In the genomic region with DNA sequence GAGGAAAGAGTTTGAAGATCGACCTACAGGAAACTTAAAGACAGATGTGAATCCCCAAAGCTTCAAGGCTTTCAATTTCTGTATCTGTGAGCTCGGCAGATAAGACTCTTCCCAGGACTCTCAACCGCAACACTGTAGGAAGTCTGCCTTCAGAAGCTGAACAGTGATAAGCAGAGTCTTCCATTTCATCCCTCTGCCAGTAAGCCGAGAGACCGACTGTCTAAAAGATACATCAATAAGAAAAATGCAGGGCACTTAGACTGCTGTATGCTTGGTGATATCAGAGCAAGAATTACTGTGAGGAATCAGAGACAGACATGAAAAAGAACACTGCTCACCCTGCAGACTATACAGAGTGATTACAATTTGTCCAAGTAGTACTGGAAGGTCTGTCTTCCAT, we compare ENCODE assay signal across 26 mouse cellular contexts.
A peak's percentile ranks its signal among the peaks of the same experiment; 100 is the strongest.
DNase-seq lines count a peak whose midpoint lies in the region; ATAC-seq and TF ChIP-seq lines count a peak whose summit lies in the region.
"Had no signal": no experiment of that assay in that cellular context is flagged by ENCODE, and none has a peak within 500 bp of the region (broad histone marks: within the 10 kb centered on the region; RNA-seq: fewer than 3 reads in every experiment).

No protein-coding gene starts in this region.

- no peaks in the 10 kb centered on the region for H3K36me3 ChIP-seq in MEL (ENCODE audit: control insufficient read depth in 1 of 2, insufficient read depth in 2 of 2, low read length in 2 of 2)
- H3K36me3 ChIP-seq in liver, embryonic 12.5 days = no peaks in the 10 kb centered on the region
- H3K36me3 ChIP-seq: forebrain, embryonic 15.5 days; heart, embryonic 10.5 days; heart, embryonic 15.5 days; kidney, embryonic 15.5 days; midbrain, embryonic 12.5 days; neural tube, embryonic 13.5 days had no signal

- H3K4me1 ChIP-seq in MEL (ENCODE audit: control insufficient read depth in 1 of 2, insufficient read depth in 2 of 2, low read length in 2 of 2) = no peaks in the 10 kb centered on the region
- H3K4me1 ChIP-seq in liver, embryonic 12.5 days = 0 out of 2 replicates have a peak, but pooled peaks cover 8% of the 10 kb centered on the region
- H3K4me1 ChIP-seq: forebrain, embryonic 15.5 days; heart, embryonic 15.5 days; kidney, embryonic 15.5 days; midbrain, embryonic 12.5 days had no signal

- 8% methylated on average over 5 of the region's 5 CpGs for WGBS in liver, embryonic 12.5 days (ENCODE audit: insufficient replicate concordance)

- peak; percentile 7 for DNase-seq in MEL (ENCODE audit: low read depth, low spot score)
- peak; percentile 3 for DNase-seq in MEL-GATA-1-ER (ENCODE audit: extremely low read depth, low read depth)
- DNase-seq in right cerebral cortex, postnatal 4 days = no peak
- DNase-seq in ovary, adult 18-20 months (ENCODE audit: low spot score) = no peak
- DNase-seq: adrenal gland, postnatal 14 days; B cell, adult 2 months; cerebellum, adult 2 months; cerebellum, postnatal 25 days; gastrocnemius, postnatal 25 days; heart, adult 11 months; kidney, adult 18-20 months; kidney, postnatal 25 days; lung, embryonic 14.5 days; lung, postnatal 14 days; thymus, postnatal 36 days had no signal

- H3K79me2 ChIP-seq in MEL (ENCODE audit: control insufficient read depth, insufficient read depth, low read length, poor library complexity) = no peaks in the 10 kb centered on the region

- no peak overlapping the region for H3K27ac ChIP-seq in MEL (ENCODE audit: control insufficient read depth, low read depth, low read length)
- H3K27ac ChIP-seq in liver, embryonic 12.5 days = no peak overlapping the region
- H3K27ac ChIP-seq: forebrain, embryonic 15.5 days; heart, embryonic 10.5 days; heart, embryonic 15.5 days; kidney, embryonic 15.5 days; layer of hippocampus, adult 2 months; midbrain, embryonic 12.5 days; neural tube, embryonic 13.5 days had no signal

- TF ChIP-seq POLR2A in MEL (IDR thresholded peaks at IDR 0.05; ENCODE audit: control insufficient read depth in 1 of 2, insufficient read depth in 1 of 2, low read depth in 1 of 2, low read length in 2 of 2, poor library complexity in 1 of 2) = no peak

- H3K9ac ChIP-seq in MEL (ENCODE audit: control insufficient read depth, low read depth, low read length, poor library complexity, severe bottlenecking) = no peak overlapping the region
- no peak overlapping the region for H3K9ac ChIP-seq in liver, embryonic 12.5 days
- H3K9ac ChIP-seq: forebrain, embryonic 15.5 days; heart, embryonic 15.5 days; kidney, embryonic 15.5 days; lung, embryonic 14.5 days; midbrain, embryonic 12.5 days; neural tube, embryonic 13.5 days had no signal

- no peak for TF ChIP-seq EP300 in MEL (IDR thresholded peaks at IDR 0.05; ENCODE audit: low read depth in 1 of 2, low read length in 2 of 2)

- no peak overlapping the region for H3K4me2 ChIP-seq in liver, embryonic 12.5 days
- H3K4me2 ChIP-seq: forebrain, embryonic 15.5 days; heart, embryonic 15.5 days; kidney, embryonic 15.5 days; lung, embryonic 14.5 days; midbrain, embryonic 12.5 days; neural tube, embryonic 13.5 days had no signal

- ATAC-seq in liver, embryonic 12.5 days = peak; percentile 80
- ATAC-seq in megakaryocyte-erythroid progenitor cell, adult 5-6 weeks (replicated peaks; ENCODE audit: low FRiP score, low TSS enrichment, poor library complexity, severe bottlenecking) = peak; percentile 74
- ATAC-seq: forebrain, embryonic 15.5 days; hindbrain, embryonic 16.5 days; Patski had no signal

- H3K27me3 ChIP-seq in MEL (ENCODE audit: control insufficient read depth in 1 of 2, insufficient read depth in 2 of 2, low read length in 2 of 2) = no peaks in the 10 kb centered on the region
- H3K27me3 ChIP-seq in liver, embryonic 12.5 days (replicated peaks) = no peaks in the 10 kb centered on the region
- H3K27me3 ChIP-seq: forebrain, embryonic 15.5 days; heart, embryonic 15.5 days; kidney, embryonic 15.5 days; midbrain, embryonic 12.5 days; neural tube, embryonic 13.5 days; Patski had no signal

- no peak overlapping the region for H3K4me3 ChIP-seq in MEL (ENCODE audit: control insufficient read depth in 1 of 2, insufficient read depth in 1 of 2, low read depth in 2 of 2, low read length in 2 of 2)
- no peak overlapping the region for H3K4me3 ChIP-seq in liver, embryonic 12.5 days
- H3K4me3 ChIP-seq: forebrain, embryonic 15.5 days; heart, embryonic 10.5 days; heart, embryonic 15.5 days; kidney, embryonic 15.5 days; layer of hippocampus, adult 2 months; midbrain, embryonic 12.5 days; neural tube, embryonic 13.5 days had no signal

- TF ChIP-seq CTCF in MEL (IDR thresholded peaks at IDR 0.05 in 2 of 3, conservative IDR thresholded peaks at IDR 0.05 in 1 of 3; ENCODE audit: control insufficient read depth in 1 of 3, insufficient read depth in 1 of 3, low read depth in 2 of 3, low read length in 3 of 3, poor library complexity in 1 of 3, severe bottlenecking in 1 of 3) = no peak

- TF ChIP-seq RAD21 in MEL (IDR thresholded peaks at IDR 0.05; ENCODE audit: low read depth, low read length) = no peak

- H3K9me3 ChIP-seq in MEL (replicated peaks; ENCODE audit: insufficient read depth, low read length) = no peaks in the 10 kb centered on the region
- H3K9me3 ChIP-seq in liver, embryonic 12.5 days (replicated peaks) = no peaks in the 10 kb centered on the region
- H3K9me3 ChIP-seq: forebrain, embryonic 15.5 days; heart, embryonic 10.5 days; heart, embryonic 15.5 days; kidney, embryonic 15.5 days; midbrain, embryonic 12.5 days; neural tube, embryonic 13.5 days had no signal

TF ChIP-seq in MEL, 35 proteins besides CTCF, POLR2A, EP300 and RAD21:
- 0 out of 2 replicates have a peak, but pooled peaks have one; percentile 6 for TF ChIP-seq TAL1 (IDR thresholded peaks at IDR 0.05; ENCODE audit: low read length)
- no peak for TF ChIP-seq E2F4 (IDR thresholded peaks at IDR 0.05; ENCODE audit: borderline replicate concordance, low read depth, low read length)

Comparison
In these comparisons a context has a peak if more than half of its experiments do, and no peak if none do; other contexts are left out.
1. DNase-seq: peak in MEL (single experiment) and MEL-GATA-1-ER (single experiment); none in right cerebral cortex, postnatal 4 days (single experiment) and ovary, adult 18-20 months (single experiment).